Mouse (Mus musculus): Measurements from ENCODE around the gene Neurl1b. TPM values are rescaled to one million over a fixed set of nuclear protein-coding genes. Genes with fewer than 3 reads are reported as not detected.

Gene Neurl1b
- total and polyA plus RNA-seq, 2 experiments from 2014 or later: 2.1 to 69.7 TPM

DNA sequence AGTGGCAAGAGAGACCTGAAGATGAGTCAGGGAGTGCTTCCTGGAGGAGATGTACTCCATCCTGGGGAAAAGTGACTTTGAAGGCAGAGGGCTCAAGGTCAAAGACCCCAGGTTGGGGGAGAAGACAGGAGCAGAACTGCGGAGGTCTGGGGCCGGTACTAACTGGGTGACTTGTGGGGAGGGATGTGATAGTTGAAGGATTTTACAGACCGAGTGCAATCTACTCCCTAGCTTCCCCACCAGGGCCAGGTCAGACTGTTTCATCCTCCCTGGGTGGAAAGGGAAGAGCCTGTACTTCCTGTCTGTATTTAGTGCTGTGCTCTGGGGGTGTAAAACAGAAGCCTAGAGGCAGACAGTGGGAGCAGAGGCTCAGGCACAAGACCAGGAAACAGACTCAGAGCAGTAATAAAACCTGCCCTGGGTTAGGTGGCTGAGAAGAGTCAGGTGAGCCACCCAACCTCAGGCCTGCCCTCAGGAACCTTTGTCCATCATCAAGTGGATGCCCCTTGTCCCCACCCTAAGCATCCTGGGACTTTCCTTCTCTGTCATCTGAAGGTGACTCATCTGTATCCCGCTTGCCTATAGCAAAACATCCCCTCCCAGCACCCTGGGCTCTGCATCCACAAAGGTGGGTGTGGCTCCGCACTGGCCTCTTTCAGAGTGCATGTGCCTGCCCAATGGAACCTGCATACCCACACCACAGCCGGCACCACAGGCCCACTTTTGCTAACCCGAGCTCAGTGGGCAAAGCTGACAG, 6.0 kb downstream of the Neurl1b start:
- no peak overlapping the region for H3K4me3 ChIP-seq (ENCODE audit: low read depth, low read length)
- WGBS: 82% methylated on average over 7 of the region's 7 CpGs
- no peak for ATAC-seq (ENCODE audit: low FRiP score)
- H3K27ac ChIP-seq (ENCODE audit: low read depth, low read length): no peak overlapping the region
- H3K4me1 ChIP-seq (ENCODE audit: insufficient read depth, low read length): peaks cover 4% of the 10 kb centered on the region; the same call in 1 of the 2 replicates
- no peaks in the 10 kb centered on the region for H3K36me3 ChIP-seq (ENCODE audit: insufficient read depth, low read length)
- no peak overlapping the region for H3K4me2 ChIP-seq (ENCODE audit: low read depth, low read length, poor library complexity, severe bottlenecking)
- no peak overlapping the region for H3K9ac ChIP-seq (replicated peaks; ENCODE audit: low read length, poor library complexity, severe bottlenecking)
- H3K9me3 ChIP-seq (ENCODE audit: low read length): no peaks in the 10 kb centered on the region
- DNase-seq (ENCODE audit: low spot score): no peak
- TF ChIP-seq CTCF (IDR thresholded peaks at IDR 0.05): no peak
- H3K27me3 ChIP-seq (ENCODE audit: insufficient read depth, low read length): no peaks in the 10 kb centered on the region

DNA sequence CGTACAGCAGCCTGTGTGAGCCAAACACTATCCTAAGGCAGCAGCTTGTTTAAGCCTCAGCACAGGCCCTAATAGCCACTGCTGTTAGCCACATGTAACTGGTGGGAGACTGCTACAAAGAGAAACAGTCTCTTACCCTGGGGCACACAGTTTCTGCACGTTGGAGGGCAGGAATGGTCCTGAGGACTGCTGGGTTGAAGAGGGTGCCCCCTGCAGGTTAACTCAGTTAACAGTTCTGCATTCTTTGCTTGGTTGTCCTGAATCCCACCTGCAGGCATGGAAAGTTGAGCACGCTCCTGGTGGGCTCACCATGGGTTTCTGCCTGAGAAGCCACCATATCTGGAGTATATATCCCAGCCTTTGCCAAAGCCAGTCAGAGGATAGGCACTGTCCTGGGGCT, 6.9 kb downstream of the Neurl1b start:
- Histone ChIP-seq H3K4me1 (ENCODE audit: insufficient read depth, low read length) (no peaks in the 10 kb centered on the region; the same call in 1 of the 2 replicates), H3K36me3 (ENCODE audit: insufficient read depth, low read length) (no peaks in the 10 kb centered on the region), H3K27me3 (ENCODE audit: insufficient read depth, low read length) (no peaks in the 10 kb centered on the region), H3K27ac (ENCODE audit: low read depth, low read length) (no peak overlapping the region), H3K9ac (replicated peaks; ENCODE audit: low read length, poor library complexity, severe bottlenecking) (no peak overlapping the region), H3K4me3 (ENCODE audit: low read depth, low read length) (no peak overlapping the region), H3K9me3 (ENCODE audit: low read length) (no peaks in the 10 kb centered on the region), H3K4me2 (ENCODE audit: low read depth, low read length, poor library complexity, severe bottlenecking) (no peak overlapping the region)
- TF ChIP-seq CTCF (IDR thresholded peaks at IDR 0.05): peak; percentile 66
- 40% methylated on average over 3 of the region's 3 CpGs for WGBS
- ATAC-seq (ENCODE audit: low FRiP score) (no peak), DNase-seq (ENCODE audit: low spot score) (peak; percentile 33)

DNA sequence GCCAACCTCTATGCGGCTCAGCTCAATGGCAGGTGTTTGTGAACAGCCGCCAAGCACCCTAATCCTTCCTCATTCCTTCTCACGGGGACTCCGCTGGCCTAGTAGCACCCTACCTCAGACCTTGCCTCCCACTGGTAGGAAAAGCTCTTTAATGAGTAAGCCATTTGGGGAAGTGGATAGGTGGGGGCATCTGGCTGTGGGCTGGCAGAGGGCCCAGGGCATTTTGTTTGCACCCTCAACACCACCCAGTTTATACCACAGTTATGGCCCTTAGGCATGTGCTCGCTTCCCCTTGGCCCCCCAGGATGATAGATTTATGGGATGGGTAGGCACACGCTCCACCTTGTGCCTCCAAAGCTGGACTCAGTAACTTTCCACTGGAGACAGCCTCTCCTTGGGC, 7.8 kb downstream of the Neurl1b start:
- WGBS: 90% methylated on average over 6 of the region's 6 CpGs

GRCm38 (mm10) chr17:26423967-26424641, 9.5 kb downstream of the Neurl1b start:
- Histone ChIP-seq H3K4me1 (ENCODE audit: insufficient read depth, low read length) (no peaks in the 10 kb centered on the region), H3K4me3 (ENCODE audit: low read depth, low read length) (no peak overlapping the region), H3K9ac (replicated peaks; ENCODE audit: low read length, poor library complexity, severe bottlenecking) (no peak overlapping the region), H3K27ac (ENCODE audit: low read depth, low read length) (no peak overlapping the region; the same call in 1 of the 2 replicates), H3K27me3 (ENCODE audit: insufficient read depth, low read length) (no peaks in the 10 kb centered on the region), H3K4me2 (ENCODE audit: low read depth, low read length, poor library complexity, severe bottlenecking) (no peak overlapping the region), H3K9me3 (ENCODE audit: low read length) (no peaks in the 10 kb centered on the region), H3K36me3 (ENCODE audit: insufficient read depth, low read length) (no peaks in the 10 kb centered on the region)
- ATAC-seq (ENCODE audit: low FRiP score) (no peak), DNase-seq (ENCODE audit: low spot score) (peak; percentile 70)
- peak; percentile 29; the same call in 1 of the 2 replicates for TF ChIP-seq CTCF (IDR thresholded peaks at IDR 0.05)
- WGBS: 37% methylated on average over 11 of the region's 11 CpGs

More for the DNA sequence above, 7.8 kb downstream of the Neurl1b start:
- no peaks in the 10 kb centered on the region for H3K36me3 ChIP-seq (ENCODE audit: insufficient read depth, low read length)
- no peak overlapping the region for H3K27ac ChIP-seq (ENCODE audit: low read depth, low read length)
- DNase-seq (ENCODE audit: low spot score) (no peak), ATAC-seq (ENCODE audit: low FRiP score) (no peak)
- no peak overlapping the region for H3K4me2 ChIP-seq (ENCODE audit: low read depth, low read length, poor library complexity, severe bottlenecking)
- H3K27me3 ChIP-seq (ENCODE audit: insufficient read depth, low read length): no peaks in the 10 kb centered on the region
- no peak overlapping the region for H3K4me3 ChIP-seq (ENCODE audit: low read depth, low read length)
- H3K4me1 ChIP-seq (ENCODE audit: insufficient read depth, low read length): no peaks in the 10 kb centered on the region; the same call in 1 of the 2 replicates
- H3K9ac ChIP-seq (replicated peaks; ENCODE audit: low read length, poor library complexity, severe bottlenecking): no peak overlapping the region
- H3K9me3 ChIP-seq (ENCODE audit: low read length): no peaks in the 10 kb centered on the region
- TF ChIP-seq CTCF (IDR thresholded peaks at IDR 0.05): no peak

DNA sequence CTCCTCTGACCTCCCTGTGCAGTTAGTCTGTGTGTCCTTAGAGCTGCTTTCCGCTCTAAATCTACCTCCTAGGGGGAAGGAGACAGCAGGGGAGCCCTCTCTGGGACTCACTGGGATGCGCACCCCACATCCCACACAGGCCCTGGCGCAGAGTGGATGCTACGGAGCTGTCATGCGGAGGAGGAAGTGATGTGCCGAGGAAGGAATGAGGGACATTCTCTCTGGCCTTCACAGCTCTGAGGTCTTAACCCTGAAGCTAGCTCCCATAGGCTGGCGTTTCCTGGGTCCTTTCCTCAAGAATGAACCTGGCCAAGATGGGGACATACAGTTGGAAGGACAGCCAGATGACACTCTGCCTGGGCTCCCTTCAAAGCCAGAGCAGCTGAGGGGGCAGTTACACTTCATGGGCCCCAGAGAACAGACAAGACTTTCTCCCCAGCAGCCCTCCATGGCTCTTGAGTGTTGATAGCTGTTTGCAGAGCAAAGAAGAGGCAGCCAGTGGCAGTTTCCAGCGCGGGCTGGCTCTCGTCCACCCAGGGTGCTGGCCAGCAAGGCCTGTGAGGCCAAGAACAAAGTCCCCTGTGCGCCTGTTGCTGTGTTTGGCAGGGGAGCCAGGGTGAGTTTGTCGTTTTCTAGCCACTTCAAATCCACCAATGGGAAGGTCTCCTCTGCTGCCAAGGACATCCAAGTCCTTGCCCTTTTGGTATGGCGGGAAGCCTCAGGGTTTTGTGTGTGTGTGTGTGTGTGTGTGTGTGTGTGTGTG, 10.5 kb downstream of the Neurl1b start:
- peak; percentile 77 for DNase-seq (ENCODE audit: low spot score)
- Histone ChIP-seq H3K4me3 (ENCODE audit: low read depth, low read length) (no peak overlapping the region), H3K36me3 (ENCODE audit: insufficient read depth, low read length) (no peaks in the 10 kb centered on the region), H3K27ac (ENCODE audit: low read depth, low read length) (no peak overlapping the region), H3K27me3 (ENCODE audit: insufficient read depth, low read length) (no peaks in the 10 kb centered on the region), H3K9me3 (ENCODE audit: low read length) (no peaks in the 10 kb centered on the region), H3K9ac (replicated peaks; ENCODE audit: low read length, poor library complexity, severe bottlenecking) (no peak overlapping the region), H3K4me1 (ENCODE audit: insufficient read depth, low read length) (no peaks in the 10 kb centered on the region), H3K4me2 (ENCODE audit: low read depth, low read length, poor library complexity, severe bottlenecking) (no peak overlapping the region)
- WGBS: 59% methylated on average over 13 of the region's 13 CpGs
- 0 out of 2 replicates have a peak, but pooled peaks have one; percentile 38 for ATAC-seq (ENCODE audit: low FRiP score)
- no peak for TF ChIP-seq CTCF (IDR thresholded peaks at IDR 0.05)

Data from midbrain, postnatal 0 days (tissue).